Mouse (Mus musculus): ENCODE data around the gene Tmem115. TPM values are rescaled to one million over a fixed set of nuclear protein-coding genes. Genes with fewer than 3 reads are reported as not detected.

The Tmem115 gene
- total and polyA plus RNA-seq, 3 experiments, result 20.3 to 25.9 (median 22.9) TPM

DNA sequence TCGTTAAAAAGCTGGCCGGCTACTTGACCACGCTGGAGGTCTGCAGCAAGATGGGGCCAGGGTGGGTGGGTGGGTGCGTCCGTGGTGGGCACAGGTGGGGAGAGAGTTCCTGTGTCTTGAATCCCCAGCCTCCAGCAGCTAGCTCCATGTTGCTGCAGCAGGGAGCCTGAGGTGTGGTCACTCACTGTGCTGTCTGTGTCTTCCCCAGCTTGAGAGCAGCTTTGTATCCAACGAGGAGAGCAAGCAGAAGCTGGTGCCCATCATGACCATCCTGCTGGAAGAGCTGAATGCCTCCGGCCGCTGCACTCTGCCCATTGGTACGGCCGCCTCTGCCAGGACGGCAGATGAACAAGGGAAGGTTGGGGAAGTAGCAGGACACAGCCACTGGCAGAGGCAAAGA, 9.6 kb downstream of the Tmem115 start:
- no peak overlapping the region for H3K9ac ChIP-seq (ENCODE audit: low read depth, low read length)
- no peak overlapping the region for H3K4me3 ChIP-seq
- intact Hi-C loops (cut with DNase I), result loop anchor here (10.0 kb wide), 1 partner anchor 858 kb away; the partner anchor contains the start of gene Tex264
- no peaks in the 10 kb centered on the region for H3K79me2 ChIP-seq (replicated peaks; ENCODE audit: control insufficient read depth, insufficient read depth, low read length)
- WGBS, result 85% methylated on average over 11 of the region's 11 CpGs
- H3K36me3 ChIP-seq (ENCODE audit: control insufficient read depth, insufficient read depth, low read length), result no peaks in the 10 kb centered on the region
- no peak overlapping the region for H3K27ac ChIP-seq
- no peak for TF ChIP-seq EP300 (IDR thresholded peaks at IDR 0.05; ENCODE audit: insufficient read depth, low read depth, low read length)
- DNase-seq, result no peak
- H3K4me1 ChIP-seq (ENCODE audit: control insufficient read depth, insufficient read depth, low read length), result peaks cover 5% of the 10 kb centered on the region; the same call in 1 of the 2 replicates
- no peaks in the 10 kb centered on the region for H3K27me3 ChIP-seq (ENCODE audit: control insufficient read depth, insufficient read depth, low read length)

DNA sequence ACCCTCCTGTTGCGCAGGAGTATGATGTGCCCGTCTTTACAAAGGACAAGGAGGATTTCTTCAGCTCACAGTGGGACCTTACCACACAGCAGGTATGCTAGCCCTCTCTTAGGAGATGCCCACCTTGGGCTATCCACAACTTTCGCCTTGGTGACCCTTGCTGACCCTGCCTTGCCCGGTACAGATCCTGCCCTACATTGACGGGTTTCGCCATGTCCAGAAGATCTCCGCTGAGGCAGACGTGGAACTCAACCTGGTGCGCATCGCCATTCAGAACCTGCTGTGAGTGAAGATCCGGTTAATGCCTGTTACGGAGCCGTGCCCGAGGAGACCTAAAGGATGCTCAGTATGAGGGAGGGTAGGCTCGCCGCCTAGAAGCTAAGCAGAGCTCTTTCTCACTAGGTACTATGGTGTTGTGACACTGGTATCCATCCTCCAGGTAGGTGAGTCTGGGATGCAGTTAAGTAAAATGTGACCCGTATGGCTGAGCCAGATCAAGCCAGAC, 10.5 kb downstream of the Tmem115 start:
- no peak overlapping the region for H3K9ac ChIP-seq (ENCODE audit: low read depth, low read length)
- WGBS, result 96% methylated on average over 17 of the region's 17 CpGs
- H3K4me3 ChIP-seq, result no peak overlapping the region
- DNase-seq, result no peak
- H3K79me2 ChIP-seq (replicated peaks; ENCODE audit: control insufficient read depth, insufficient read depth, low read length), result no peaks in the 10 kb centered on the region
- no peaks in the 10 kb centered on the region for H3K36me3 ChIP-seq (ENCODE audit: control insufficient read depth, insufficient read depth, low read length)
- no peak overlapping the region for H3K27ac ChIP-seq
- H3K27me3 ChIP-seq (ENCODE audit: control insufficient read depth, insufficient read depth, low read length), result no peaks in the 10 kb centered on the region
- intact Hi-C loops (cut with DNase I), result loop anchor here (10.0 kb wide), 1 partner anchor 859 kb away; the partner anchor contains the start of gene Tex264
- TF ChIP-seq POLR2A (IDR thresholded peaks at IDR 0.05; ENCODE audit: insufficient read depth, low read depth, low read length), result no peak
- no peak for TF ChIP-seq EP300 (IDR thresholded peaks at IDR 0.05; ENCODE audit: insufficient read depth, low read depth, low read length)
- TF ChIP-seq CTCF (IDR thresholded peaks at IDR 0.05), result no peak
- peaks cover 5% of the 10 kb centered on the region; the same call in 1 of the 2 replicates for H3K4me1 ChIP-seq (ENCODE audit: control insufficient read depth, insufficient read depth, low read length)

DNA sequence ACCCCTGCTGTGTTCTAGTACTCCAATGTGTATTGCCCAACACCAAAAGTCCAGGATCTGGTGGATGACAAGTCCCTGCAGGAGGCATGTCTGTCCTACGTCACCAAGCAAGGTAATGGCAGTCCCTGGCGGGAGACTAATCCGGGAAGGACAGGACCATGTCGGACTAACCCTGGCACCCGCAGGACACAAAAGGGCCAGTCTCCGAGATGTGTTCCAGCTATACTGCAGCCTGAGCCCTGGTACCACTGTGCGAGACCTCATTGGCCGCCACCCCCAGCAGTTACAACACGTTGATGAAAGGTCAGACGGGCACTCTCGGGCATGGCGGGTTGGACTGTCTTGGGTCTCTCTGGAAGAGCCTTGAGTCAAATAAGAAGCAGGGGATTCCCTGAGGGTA, 11.0 kb downstream of the Tmem115 start:
- Histone ChIP-seq H3K79me2 (replicated peaks; ENCODE audit: control insufficient read depth, insufficient read depth, low read length) (no peaks in the 10 kb centered on the region), H3K9ac (ENCODE audit: low read depth, low read length) (no peak overlapping the region), H3K27ac (no peak overlapping the region), H3K4me1 (ENCODE audit: control insufficient read depth, insufficient read depth, low read length) (peaks cover 5% of the 10 kb centered on the region; the same call in 1 of the 2 replicates), H3K4me3 (no peak overlapping the region), H3K36me3 (ENCODE audit: control insufficient read depth, insufficient read depth, low read length) (no peaks in the 10 kb centered on the region), H3K27me3 (ENCODE audit: control insufficient read depth, insufficient read depth, low read length) (no peaks in the 10 kb centered on the region)
- intact Hi-C loops (cut with DNase I), result loop anchor here (10.0 kb wide), 1 partner anchor 860 kb away; the partner anchor contains the start of gene Tex264
- DNase-seq, result peak in 1 of 2 experiments; percentile 9
- TF ChIP-seq EP300 (IDR thresholded peaks at IDR 0.05; ENCODE audit: insufficient read depth, low read depth, low read length) (no peak), CTCF (IDR thresholded peaks at IDR 0.05) (no peak), POLR2A (IDR thresholded peaks at IDR 0.05; ENCODE audit: insufficient read depth, low read depth, low read length) (no peak)
- WGBS, result 91% methylated on average over 12 of the region's 12 CpGs

DNA sequence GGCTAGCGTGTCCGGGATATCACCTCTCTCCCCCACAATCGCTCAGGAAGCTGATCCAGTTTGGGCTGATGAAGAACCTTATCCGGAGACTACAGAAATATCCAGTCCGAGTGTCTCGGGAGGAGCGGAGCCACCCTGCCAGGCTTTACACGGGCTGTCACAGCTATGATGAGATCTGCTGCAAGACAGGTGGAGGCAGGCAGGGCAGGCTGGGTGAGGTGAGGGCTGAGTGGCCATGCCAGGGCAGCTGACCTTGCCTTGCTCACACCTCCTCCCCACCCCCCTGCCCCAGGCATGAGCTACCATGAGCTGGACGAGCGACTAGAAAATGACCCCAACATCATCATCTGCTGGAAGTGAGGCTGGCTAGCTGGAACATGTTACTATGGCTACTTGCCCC, 11.5 kb downstream of the Tmem115 start:
- intact Hi-C loops (cut with DNase I), result loop anchor here (10.0 kb wide), 1 partner anchor 860 kb away; the partner anchor contains the start of gene Tex264
- TF ChIP-seq POLR2A (IDR thresholded peaks at IDR 0.05; ENCODE audit: insufficient read depth, low read depth, low read length), result no peak
- TF ChIP-seq CTCF (IDR thresholded peaks at IDR 0.05), result no peak
- no peak for TF ChIP-seq EP300 (IDR thresholded peaks at IDR 0.05; ENCODE audit: insufficient read depth, low read depth, low read length)
- Histone ChIP-seq H3K4me3 (no peak overlapping the region), H3K79me2 (replicated peaks; ENCODE audit: control insufficient read depth, insufficient read depth, low read length) (no peaks in the 10 kb centered on the region), H3K36me3 (ENCODE audit: control insufficient read depth, insufficient read depth, low read length) (no peaks in the 10 kb centered on the region), H3K9ac (ENCODE audit: low read depth, low read length) (no peak overlapping the region), H3K27ac (no peak overlapping the region), H3K27me3 (ENCODE audit: control insufficient read depth, insufficient read depth, low read length) (no peaks in the 10 kb centered on the region), H3K4me1 (ENCODE audit: control insufficient read depth, insufficient read depth, low read length) (peaks cover 5% of the 10 kb centered on the region; the same call in 1 of the 2 replicates)
- WGBS, result 83% methylated on average over 10 of the region's 10 CpGs
- DNase-seq, result peak in 1 of 2 experiments; percentile 6

DNA sequence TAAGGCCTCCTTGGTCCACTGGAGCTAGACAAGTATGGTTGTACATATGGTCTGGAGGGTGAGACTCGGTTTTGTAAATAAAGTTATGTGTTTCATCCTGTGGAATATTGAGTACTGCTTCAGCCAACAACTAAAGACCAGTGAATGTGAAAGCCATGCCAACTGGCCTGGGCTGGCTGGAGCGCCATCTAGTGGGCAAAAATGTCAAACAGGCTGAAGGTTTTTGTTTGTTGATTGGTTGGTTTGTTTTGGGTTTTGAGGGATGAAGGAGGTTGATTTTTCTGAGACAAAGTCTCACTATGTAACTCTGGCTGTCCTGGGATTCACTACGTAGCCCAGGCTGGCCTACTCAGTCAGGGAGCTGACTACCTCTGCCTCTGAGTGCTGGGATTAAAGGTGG, 11.9 kb downstream of the Tmem115 start:
- TF ChIP-seq CTCF (IDR thresholded peaks at IDR 0.05), result peak; percentile 100
- TF ChIP-seq EP300 (IDR thresholded peaks at IDR 0.05; ENCODE audit: insufficient read depth, low read depth, low read length), result no peak
- WGBS, result 15% methylated on average over 3 of the region's 3 CpGs
- peaks cover 5% of the 10 kb centered on the region; the same call in 1 of the 2 replicates for H3K4me1 ChIP-seq (ENCODE audit: control insufficient read depth, insufficient read depth, low read length)
- no peaks in the 10 kb centered on the region for H3K79me2 ChIP-seq (replicated peaks; ENCODE audit: control insufficient read depth, insufficient read depth, low read length)
- no peaks in the 10 kb centered on the region for H3K27me3 ChIP-seq (ENCODE audit: control insufficient read depth, insufficient read depth, low read length)
- intact Hi-C loops (cut with DNase I), result loop anchor here (10.0 kb wide), 1 partner anchor 861 kb away; the partner anchor contains the start of gene Tex264
- H3K27ac ChIP-seq, result no peak overlapping the region
- peak; percentile 65 to 77 for DNase-seq
- H3K36me3 ChIP-seq (ENCODE audit: control insufficient read depth, insufficient read depth, low read length), result no peaks in the 10 kb centered on the region
- no peak overlapping the region for H3K9ac ChIP-seq (ENCODE audit: low read depth, low read length)
- H3K4me3 ChIP-seq, result no peak overlapping the region

DNA sequence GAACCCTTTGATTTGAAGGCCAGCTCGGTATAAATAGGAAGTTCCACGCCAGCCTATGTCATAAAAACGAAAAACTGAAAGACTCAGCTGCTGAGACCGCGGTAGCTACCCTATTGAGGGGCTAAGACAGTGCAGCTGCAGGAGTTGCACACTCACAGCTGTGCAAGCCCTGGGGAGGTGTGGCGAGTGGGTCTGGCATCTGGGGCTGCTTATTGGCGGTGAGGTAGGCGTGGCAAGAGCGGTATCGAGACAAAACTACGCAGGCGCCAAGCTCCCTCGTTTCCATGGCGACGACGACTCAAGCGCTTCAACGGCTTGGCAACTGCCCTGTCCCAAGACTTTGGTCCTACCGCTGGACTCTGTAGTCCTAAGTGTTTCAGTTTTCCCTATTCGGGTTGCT, 13.3 kb downstream of the Tmem115 start, which contains the start of gene Zmynd10:
Gene Zmynd10, plus strand, starts transcription at position 273 of the 400 bp plus-strand sequence.
- peak; percentile 82 to 89 for DNase-seq
- 0 out of 2 replicates have a peak within 1 kb of the TSS, but pooled peaks have one; percentile 10 for H3K4me3 ChIP-seq
- H3K4me1 ChIP-seq (ENCODE audit: control insufficient read depth, insufficient read depth, low read length), result peaks cover 10% of the 10 kb centered on the region
- 7% methylated on average over 20 of the region's 20 CpGs for WGBS
- H3K27me3 ChIP-seq (ENCODE audit: control insufficient read depth, insufficient read depth, low read length), result no peaks in the 10 kb centered on the region
- intact Hi-C loops (cut with DNase I), result loop anchor here (10.0 kb wide), 1 partner anchor 862 kb away; the partner anchor contains the start of gene Tex264
- no peaks in the 10 kb centered on the region for H3K79me2 ChIP-seq (replicated peaks; ENCODE audit: control insufficient read depth, insufficient read depth, low read length)
- H3K27ac ChIP-seq, result no peak within 1 kb of the TSS
- no peak for TF ChIP-seq POLR2A (IDR thresholded peaks at IDR 0.05; ENCODE audit: insufficient read depth, low read depth, low read length)
- no peak for TF ChIP-seq CTCF (IDR thresholded peaks at IDR 0.05)
- H3K9ac ChIP-seq (ENCODE audit: low read depth, low read length), result no peak within 1 kb of the TSS
- H3K36me3 ChIP-seq (ENCODE audit: control insufficient read depth, insufficient read depth, low read length), result no peaks in the 10 kb centered on the region
